Mouse (Mus musculus) T-helper 1 cell (primary cell): ENCODE results near the gene Slc9a5.

Experiments
- in situ Hi-C: fragments of 300-600 bp; cut with MboI, MseI; formaldehyde crosslinking; loops from one replicate; pipeline ENCODE4 v1.15.1; 2025; ENCODE audit warnings: high pct_unique_total_duplicates

Slc9a5 gene

DNA sequence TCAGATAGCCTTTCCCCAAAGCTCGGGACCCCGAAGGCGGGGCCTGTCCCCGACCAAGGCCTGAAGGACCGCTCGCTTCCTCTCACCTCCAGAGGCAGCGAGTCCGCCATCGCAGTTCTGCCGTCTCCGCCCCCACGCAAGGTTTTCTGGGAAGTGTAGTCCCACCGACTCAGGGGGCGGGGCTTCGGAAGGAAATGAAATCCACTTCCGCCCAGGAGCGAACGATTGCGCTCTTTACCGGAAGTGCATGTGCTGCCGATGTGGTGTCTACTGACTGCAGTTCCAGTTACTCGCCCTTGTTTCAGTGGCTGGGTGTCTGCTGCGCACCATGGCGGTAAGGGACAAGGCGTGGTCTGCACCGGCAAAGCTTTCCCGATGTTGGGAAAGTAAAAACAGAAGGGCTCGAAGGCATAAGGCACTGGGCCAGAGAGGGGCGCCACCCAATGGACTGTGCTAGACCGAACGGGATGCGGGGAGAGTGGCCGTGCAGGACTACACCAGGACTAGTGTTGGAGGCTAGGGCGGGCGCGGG lies 22.4 kb upstream of the Slc9a5 start, which contains the start of the genes Lrrc29 and Tmem208:
TSS of gene Lrrc29 (minus strand) at position 138 of the 532 bp plus-strand sequence.
TSS of gene Tmem208 (plus strand) at position 214 of the 532 bp plus-strand sequence.
- in situ Hi-C loops: no loop called here

GRCm38 (mm10) chr8:105326968-105327367 lies 21.7 kb upstream of the Slc9a5 start:
- in situ Hi-C loops: no loop called here

- in situ Hi-C loops: no loop called here
Observed at GRCm38 (mm10) chr8:105330325-105330724, 18.3 kb upstream of the Slc9a5 start.

DNA sequence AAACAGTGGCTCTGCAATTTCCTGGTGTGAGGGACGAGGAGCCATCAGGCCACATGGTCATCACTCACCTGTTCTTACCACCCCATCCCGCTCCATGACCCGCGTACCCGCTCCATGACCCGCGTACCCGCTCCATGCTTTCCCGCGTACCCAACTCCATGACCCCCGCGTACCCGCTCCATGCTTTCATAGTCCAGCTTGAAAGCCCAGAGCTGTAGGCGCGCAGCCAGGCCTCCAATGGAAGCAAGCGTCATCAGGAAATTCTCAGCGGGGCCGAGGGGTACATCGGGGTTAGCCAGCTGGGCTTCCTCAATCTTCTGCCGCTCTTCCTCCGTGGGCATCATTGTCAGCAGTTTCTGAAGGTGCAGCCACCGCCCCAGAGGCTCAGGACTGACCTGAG lies 17.2 kb upstream of the Slc9a5 start:
- in situ Hi-C loops: no loop called here

DNA sequence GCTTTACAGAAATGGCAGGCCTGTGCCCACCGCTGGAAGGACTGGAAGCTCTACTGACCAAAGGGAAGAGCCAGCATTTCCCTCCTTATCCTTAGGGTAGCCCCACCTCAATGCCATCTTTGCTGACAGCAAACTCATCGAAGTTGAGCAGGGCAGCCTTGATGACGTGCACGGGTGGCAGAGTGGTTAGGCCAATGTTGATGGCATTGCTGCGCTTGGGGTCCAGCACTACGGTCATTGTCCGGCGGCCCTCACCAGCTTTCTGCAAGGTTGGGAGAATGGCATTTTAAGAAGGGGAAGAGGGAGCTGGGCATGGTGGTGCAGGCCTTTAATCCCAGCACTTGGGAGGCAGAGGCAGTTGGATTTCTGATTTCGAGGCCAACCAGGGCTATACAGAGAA lies 16.7 kb upstream of the Slc9a5 start:
- in situ Hi-C loops: no loop called here

GRCm38 (mm10) chr8:105332523-105332922 lies 16.1 kb upstream of the Slc9a5 start:
- in situ Hi-C loops: no loop called here

DNA sequence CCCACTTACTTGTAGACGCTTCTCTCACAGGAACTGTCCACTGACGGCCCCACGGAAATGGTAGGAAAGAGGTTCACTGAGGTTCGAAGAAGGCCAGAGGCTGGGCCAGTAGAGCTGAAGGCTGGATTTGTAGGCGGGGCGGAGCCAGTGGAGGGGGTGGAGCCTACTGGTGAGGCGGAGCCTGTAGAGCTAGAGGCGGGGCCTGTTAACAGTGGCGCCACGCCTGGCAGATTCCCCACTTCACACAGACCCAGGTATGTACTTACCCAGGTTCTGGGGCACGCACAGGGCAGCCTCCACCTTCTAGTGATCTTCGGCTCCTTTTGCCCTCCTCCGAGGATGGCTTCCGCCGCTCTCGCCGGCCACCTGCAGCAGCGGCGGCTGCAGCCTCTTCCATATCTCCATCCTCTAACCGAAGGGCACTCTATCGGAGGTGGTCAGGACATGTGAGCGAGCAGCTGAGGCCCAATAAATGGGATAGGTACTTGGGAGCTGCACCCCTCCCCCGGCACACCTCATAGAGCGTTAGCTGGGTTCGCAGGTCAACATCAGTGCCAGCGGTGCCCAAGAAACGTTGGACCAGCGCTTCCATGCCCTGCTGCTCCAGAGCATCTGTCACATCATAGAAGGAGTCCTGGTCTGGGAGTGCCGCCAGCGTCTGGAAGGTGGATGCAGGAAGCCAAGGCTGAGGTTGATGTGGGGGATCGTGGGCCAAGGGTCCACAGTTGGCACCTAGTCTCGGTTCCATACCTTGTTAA lies 12.1 kb upstream of the Slc9a5 start:
- in situ Hi-C loops: no loop called here

- in situ Hi-C loops: no loop called here
Observed at GRCm38 (mm10) chr8:105338992-105339391, 9.7 kb upstream of the Slc9a5 start.

DNA sequence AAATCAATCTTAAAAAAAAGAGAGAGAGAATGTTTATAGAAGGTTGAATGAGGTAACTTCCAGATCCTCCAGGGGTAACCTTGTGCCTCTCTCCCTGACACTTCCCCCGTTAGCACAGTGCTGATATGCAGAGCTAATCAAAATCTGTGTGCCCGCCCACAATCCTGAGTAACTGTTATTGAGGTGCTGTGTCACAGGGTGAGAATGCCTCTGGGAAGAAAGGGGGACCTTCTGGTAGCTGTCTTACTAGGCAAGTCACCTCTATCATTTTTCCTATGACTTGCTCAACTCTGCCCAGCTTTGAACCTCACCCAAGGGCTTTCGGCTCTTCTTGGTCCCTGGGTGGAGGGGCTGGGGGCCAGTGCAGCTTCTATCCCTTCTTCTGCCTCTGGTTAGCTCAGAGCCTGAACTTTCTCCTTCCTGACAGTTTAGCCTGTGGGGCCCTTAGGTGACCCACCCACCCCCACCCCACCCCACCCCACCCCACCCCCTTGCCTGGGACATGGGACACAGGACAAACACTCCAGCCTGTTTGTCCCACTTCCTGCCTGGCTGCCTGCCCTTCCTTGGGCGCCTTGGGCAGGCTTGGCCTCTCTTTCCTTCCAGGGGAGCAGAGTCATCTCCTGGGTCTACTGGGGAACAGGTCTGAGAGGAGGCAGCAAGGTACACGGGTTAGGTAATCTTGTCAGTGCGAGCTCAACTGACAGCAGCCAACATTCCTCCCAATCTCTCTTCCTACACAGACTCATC lies 8.6 kb upstream of the Slc9a5 start:
- in situ Hi-C loops: no loop called here

GRCm38 (mm10) chr8:105341399-105341798 lies 7.2 kb upstream of the Slc9a5 start:
- in situ Hi-C loops: no loop called here

DNA sequence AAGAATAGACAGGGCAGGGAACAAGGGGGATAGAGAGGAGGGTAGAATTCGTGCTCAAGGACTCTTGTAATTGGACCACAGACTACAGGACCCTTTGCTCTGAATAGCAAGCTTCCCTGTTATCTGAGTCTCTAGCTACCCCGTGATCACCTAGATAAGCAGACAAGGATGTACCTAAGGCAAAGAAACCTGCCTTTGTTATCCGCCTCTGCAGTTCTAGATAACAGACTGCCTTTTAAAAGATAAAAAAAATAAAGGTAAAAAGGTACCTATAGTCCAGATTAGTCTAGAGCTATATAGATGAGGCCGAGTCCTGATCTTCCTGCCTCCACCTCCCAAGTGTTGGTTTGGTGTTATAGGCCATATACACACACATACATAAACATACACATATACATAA lies 5.9 kb upstream of the Slc9a5 start:
- in situ Hi-C loops: no loop called here

- in situ Hi-C loops: no loop called here
Observed at GRCm38 (mm10) chr8:105343791-105344574, 4.7 kb upstream of the Slc9a5 start.

GRCm38 (mm10) chr8:105345061-105345975 lies 3.3 kb upstream of the Slc9a5 start:
- in situ Hi-C loops: no loop called here

GRCm38 (mm10) chr8:105346611-105347427 lies 1.8 kb upstream of the Slc9a5 start:
- in situ Hi-C loops: no loop called here

GRCm38 (mm10) chr8:105347428-105348221 lies 1.0 kb upstream of the Slc9a5 start, which contains the start of gene Fhod1:
Gene Fhod1, minus strand, starts transcription at chr8:105347953.
- in situ Hi-C loops: no loop called here

DNA sequence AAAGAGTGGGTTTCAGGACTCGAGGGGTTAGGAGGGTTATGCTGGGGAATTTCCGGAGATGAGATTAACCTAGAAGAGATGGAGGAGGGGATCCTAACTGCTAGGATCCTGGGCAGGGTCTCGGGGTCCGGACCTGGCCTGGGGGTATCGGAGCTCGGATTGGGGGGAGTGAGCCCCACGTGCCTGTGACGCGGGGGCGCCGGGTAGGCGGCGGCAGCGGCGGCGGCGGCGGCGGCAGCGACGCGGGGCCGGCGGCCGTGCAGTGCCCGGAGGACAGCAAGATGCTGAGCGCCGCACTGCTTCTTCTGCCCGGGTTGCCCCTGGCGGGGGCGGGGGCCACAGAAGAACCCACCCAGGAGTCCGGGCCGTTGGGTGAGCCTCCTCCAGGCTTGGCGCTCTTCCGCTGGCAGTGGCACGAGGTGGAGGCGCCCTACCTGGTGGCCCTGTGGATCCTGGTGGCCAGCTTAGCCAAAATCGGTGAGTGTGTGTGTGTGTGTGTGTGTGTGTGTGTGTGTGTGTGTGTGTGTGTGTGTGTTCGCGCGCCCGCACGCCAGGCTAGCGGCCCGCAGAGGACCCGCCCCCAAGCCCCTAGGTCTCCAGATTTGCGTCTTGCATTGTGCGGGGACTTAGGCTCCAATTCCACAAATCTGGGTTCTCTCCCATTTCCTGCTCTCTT lies 591 bp downstream of the Slc9a5 start:
- in situ Hi-C loops: no loop called here

DNA sequence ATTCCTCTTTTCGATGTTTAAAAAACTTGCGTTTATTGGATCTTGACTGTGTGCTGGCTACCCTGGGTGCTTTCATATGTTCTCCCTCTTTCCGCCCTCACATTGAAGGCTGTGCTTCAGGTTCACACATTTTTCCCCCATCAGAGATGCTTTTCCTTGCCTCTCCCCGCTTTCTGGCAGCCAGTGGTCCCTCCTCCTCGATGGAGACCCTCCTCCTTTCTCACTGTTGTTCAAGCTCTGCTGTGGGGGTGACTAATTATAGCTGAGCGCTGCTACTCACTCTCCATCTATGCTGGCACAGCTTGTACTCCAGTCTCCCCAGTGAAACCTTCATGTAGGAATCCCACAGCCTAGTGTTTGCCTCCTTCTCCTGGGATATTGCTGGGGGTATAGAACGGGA lies 1.5 kb downstream of the Slc9a5 start:
- in situ Hi-C loops: no loop called here

DNA sequence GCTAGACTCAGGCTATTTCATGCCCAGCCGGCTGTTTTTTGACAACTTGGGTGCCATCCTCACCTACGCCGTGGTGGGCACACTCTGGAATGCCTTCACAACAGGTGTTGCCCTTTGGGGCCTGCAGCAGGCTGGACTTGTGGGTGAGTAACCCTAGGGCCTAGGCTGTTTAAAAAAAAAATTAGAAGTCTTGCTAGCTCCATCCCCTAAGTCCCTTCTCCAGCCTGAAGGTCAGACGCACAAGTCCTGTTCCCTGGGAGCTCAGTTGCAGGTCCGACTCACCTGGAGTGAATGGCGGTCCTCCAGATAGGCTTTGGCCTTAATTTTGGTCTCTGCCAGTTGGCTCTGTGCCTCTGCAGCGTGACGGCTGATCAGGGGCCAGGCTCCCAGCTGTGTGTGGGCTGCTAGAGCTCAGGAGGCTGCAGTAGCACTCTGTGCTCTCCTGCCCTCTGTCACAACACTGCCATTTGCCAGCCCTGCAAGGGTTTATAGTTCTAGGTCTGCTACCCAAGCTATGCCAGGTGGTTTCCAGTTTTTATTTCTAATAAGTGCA lies 5.0 kb downstream of the Slc9a5 start:
- in situ Hi-C loops: no loop called here
